Mouse (Mus musculus): ENCODE results near the gene Nat8f5. TPM values are rescaled to one million over a fixed set of nuclear protein-coding genes. Genes with fewer than 3 reads are reported as not detected.
"Not testable (repeated sequence)": the region's sequence is repeated elsewhere in the genome, so short reads cannot be mapped to it uniquely, and the experiment has no call there.

The Nat8f5 gene
- total RNA-seq, 2 experiments from 2014 or later = not detected

- ATAC-seq (replicated peaks; ENCODE audit: poor library complexity) = peak; percentile 52; the same call in 1 of the 2 replicates
Measured at GRCm38 (mm10) chr6:85836827-85837226, 16.1 kb upstream of the Nat8f5 start.

- ATAC-seq (replicated peaks; ENCODE audit: poor library complexity) = not testable (repeated sequence)
Measured at GRCm38 (mm10) chr6:85836098-85836497, 15.3 kb upstream of the Nat8f5 start.

GRCm38 (mm10) chr6:85835104-85835503, 14.3 kb upstream of the Nat8f5 start:
- ATAC-seq (replicated peaks; ENCODE audit: poor library complexity) = not testable (repeated sequence)

GRCm38 (mm10) chr6:85834504-85835100, 13.8 kb upstream of the Nat8f5 start:
- ATAC-seq (replicated peaks; ENCODE audit: poor library complexity) = not testable (repeated sequence)

GRCm38 (mm10) chr6:85831796-85832321, 11.1 kb upstream of the Nat8f5 start, which contains the start of gene Nat8:
Nat8 (minus strand) TSS chr6:85832082.
- no peak for ATAC-seq (replicated peaks; ENCODE audit: poor library complexity)

GRCm38 (mm10) chr6:85829462-85829861, 8.7 kb upstream of the Nat8f5 start:
- no peak for ATAC-seq (replicated peaks; ENCODE audit: poor library complexity)

- ATAC-seq (replicated peaks; ENCODE audit: poor library complexity) = no peak
Measured at GRCm38 (mm10) chr6:85825886-85826285, 5.1 kb upstream of the Nat8f5 start.

GRCm38 (mm10) chr6:85823382-85824090, 2.8 kb upstream of the Nat8f5 start:
- ATAC-seq (replicated peaks; ENCODE audit: poor library complexity) = no peak

- ATAC-seq (replicated peaks; ENCODE audit: poor library complexity) = no peak
Measured at GRCm38 (mm10) chr6:85822286-85822685, 1.5 kb upstream of the Nat8f5 start.

GRCm38 (mm10) chr6:85818338-85818737, 2.4 kb downstream of the Nat8f5 start:
- ATAC-seq (replicated peaks; ENCODE audit: poor library complexity) = no peak

GRCm38 (mm10) chr6:85813339-85813738, 7.4 kb downstream of the Nat8f5 start:
- ATAC-seq (replicated peaks; ENCODE audit: poor library complexity) = no peak

- not testable (repeated sequence) for ATAC-seq (replicated peaks; ENCODE audit: poor library complexity)
Measured at GRCm38 (mm10) chr6:85810942-85811537, 9.7 kb downstream of the Nat8f5 start.

GRCm38 (mm10) chr6:85810514-85810913, 10.3 kb downstream of the Nat8f5 start:
- not testable (repeated sequence) for ATAC-seq (replicated peaks; ENCODE audit: poor library complexity)

- ATAC-seq (replicated peaks; ENCODE audit: poor library complexity) = not testable (repeated sequence)
Measured at GRCm38 (mm10) chr6:85809784-85810183, 11.0 kb downstream of the Nat8f5 start.

GRCm38 (mm10) chr6:85803180-85803579, 17.6 kb downstream of the Nat8f5 start:
- not testable (repeated sequence) for ATAC-seq (replicated peaks; ENCODE audit: poor library complexity)

Other genes starting within 250 kb of the Nat8f5 start
- gene Alms1, start 233.4 kb downstream of the Nat8f5 start, total RNA-seq (2015) = 23.2 and 32.3 TPM in 2 replicates
- gene Alms1, start 233.4 kb downstream of the Nat8f5 start, total RNA-seq (2017) = 14.4 and 19.4 TPM in 2 replicates
- not detected in 2 replicates for gene Nat8f7, start 107.8 kb downstream of the Nat8f5 start, total RNA-seq (2015)
- gene Nat8f7, start 107.8 kb downstream of the Nat8f5 start, total RNA-seq (2017) = not detected in 2 replicates
- not detected in 2 replicates for gene Nat8f3, start 55.2 kb downstream of the Nat8f5 start, total RNA-seq (2015)
- not detected in 2 replicates for gene Nat8f3, start 55.2 kb downstream of the Nat8f5 start, total RNA-seq (2017)
- gene Nat8f6, start within 50 bp of the Nat8f5 start, total RNA-seq (2015) = not detected in 2 replicates
- not detected in 2 replicates for gene Nat8f6, start within 50 bp of the Nat8f5 start, total RNA-seq (2017)
- gene Nat8, start 11.1 kb upstream of the Nat8f5 start, total RNA-seq (2015) = not detected in 2 replicates
- not detected in 2 replicates for gene Nat8, start 11.1 kb upstream of the Nat8f5 start, total RNA-seq (2017)
- not detected in 2 replicates for gene Nat8f2, start 48.2 kb upstream of the Nat8f5 start, total RNA-seq (2015)
- not detected in 2 replicates for gene Nat8f2, start 48.2 kb upstream of the Nat8f5 start, total RNA-seq (2017)
- 0.05 and 0.27 TPM in 2 replicates for gene Nat8f4, start 83.9 kb upstream of the Nat8f5 start, total RNA-seq (2015)
- 0.62 and 1.8 TPM in 2 replicates for gene Nat8f4, start 83.9 kb upstream of the Nat8f5 start, total RNA-seq (2017)
- 25.4 and 26.1 TPM in 2 replicates for gene Tprkb, start 90.9 kb upstream of the Nat8f5 start, total RNA-seq (2015)
- 32.1 and 43.8 TPM in 2 replicates for gene Tprkb, start 90.9 kb upstream of the Nat8f5 start, total RNA-seq (2017)
- 4.8 and 5.0 TPM in 2 replicates for gene Nat8f1, start 94.7 kb upstream of the Nat8f5 start, total RNA-seq (2015)
- gene Nat8f1, start 94.7 kb upstream of the Nat8f5 start, total RNA-seq (2017) = 2.4 and 5.7 TPM in 2 replicates
- gene Dusp11, start 140.7 kb upstream of the Nat8f5 start, total RNA-seq (2015) = 61.4 and 64.5 TPM in 2 replicates
- 36.7 and 38.0 TPM in 2 replicates for gene Dusp11, start 140.7 kb upstream of the Nat8f5 start, total RNA-seq (2017)
- not detected in 2 replicates for gene Figla, start 195.2 kb upstream of the Nat8f5 start, total RNA-seq (2015)
- not detected in 2 replicates for gene Figla, start 195.2 kb upstream of the Nat8f5 start, total RNA-seq (2017)
- gene Add2, start 207.7 kb upstream of the Nat8f5 start, total RNA-seq (2015) = 2.5 and 4.6 TPM in 2 replicates
- 6.7 and 8.0 TPM in 2 replicates for gene Add2, start 207.7 kb upstream of the Nat8f5 start, total RNA-seq (2017)